Mouse (Mus musculus): ENCODE results near the gene Ssc4d. TPM values are rescaled to one million over a fixed set of nuclear protein-coding genes. Genes with fewer than 3 reads are reported as not detected.

Ssc4d gene
- polyA plus RNA-seq, 1 experiment from 2014 or later = 2.2 TPM

- WGBS = 93% methylated on average over 7 of the region's 7 CpGs
- no peaks in the 10 kb centered on the region for H3K4me1 ChIP-seq
- H3K27me3 ChIP-seq = no peaks in the 10 kb centered on the region
- no peaks in the 10 kb centered on the region for H3K9me3 ChIP-seq
- H3K4me2 ChIP-seq (replicated peaks) = no peak overlapping the region
- H3K27ac ChIP-seq (replicated peaks) = no peak overlapping the region
- no peak for ATAC-seq (ENCODE audit: low FRiP score, low read depth)
- H3K9ac ChIP-seq (replicated peaks) = no peak overlapping the region
- H3K36me3 ChIP-seq = no peaks in the 10 kb centered on the region
- no peak overlapping the region for H3K4me3 ChIP-seq
These were observed 2.5 kb downstream of the Ssc4d start for GRCm38 (mm10) chr5:135971876-135972275.

GRCm38 (mm10) chr5:135970247-135970646, 4.1 kb downstream of the Ssc4d start:
- WGBS = 88% methylated on average over 6 of the region's 6 CpGs
- H3K4me1 ChIP-seq = peaks cover 4% of the 10 kb centered on the region; the same call in 1 of the 2 replicates
- no peak overlapping the region for H3K27ac ChIP-seq (replicated peaks)
- H3K27me3 ChIP-seq = peaks cover 9% of the 10 kb centered on the region
- no peaks in the 10 kb centered on the region for H3K9me3 ChIP-seq
- H3K36me3 ChIP-seq = no peaks in the 10 kb centered on the region
- no peak overlapping the region for H3K4me2 ChIP-seq (replicated peaks)
- ATAC-seq (ENCODE audit: low FRiP score, low read depth) = no peak
- no peak overlapping the region for H3K4me3 ChIP-seq
- H3K9ac ChIP-seq (replicated peaks) = no peak overlapping the region

DNA sequence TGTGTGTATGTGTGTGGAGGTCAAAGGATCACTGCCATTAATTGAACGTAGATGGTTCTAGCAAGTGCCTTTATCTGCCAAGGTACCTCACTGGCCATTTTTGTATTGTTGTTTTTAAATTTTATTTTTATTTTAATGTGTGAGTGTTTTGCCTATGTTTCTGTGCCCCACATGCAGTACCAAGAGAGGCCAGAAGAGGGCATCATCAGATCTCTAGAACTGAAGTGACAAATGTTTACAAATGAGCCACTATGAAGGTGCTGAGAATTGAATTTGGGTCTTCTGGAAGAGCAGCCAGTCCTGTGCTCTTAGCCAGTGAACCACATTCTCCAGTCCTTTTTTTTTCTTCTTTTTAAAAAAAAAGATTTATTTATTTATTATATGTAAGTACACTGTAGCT, 5.5 kb downstream of the Ssc4d start:
- Histone ChIP-seq H3K4me2 (replicated peaks) (no peak overlapping the region), H3K9ac (replicated peaks) (no peak overlapping the region), H3K4me3 (no peak overlapping the region), H3K9me3 (no peaks in the 10 kb centered on the region), H3K36me3 (no peaks in the 10 kb centered on the region), H3K27me3 (peaks cover 16% of the 10 kb centered on the region), H3K4me1 (peaks cover 4% of the 10 kb centered on the region; the same call in 1 of the 2 replicates), H3K27ac (replicated peaks) (no peak overlapping the region)
- ATAC-seq (ENCODE audit: low FRiP score, low read depth) = no peak
- 56% methylated on average over 1 of the region's 1 CpGs for WGBS

- Histone ChIP-seq H3K4me3 (no peak overlapping the region), H3K9me3 (no peaks in the 10 kb centered on the region), H3K27ac (replicated peaks) (no peak overlapping the region), H3K4me1 (peaks cover 10% of the 10 kb centered on the region), H3K27me3 (peaks cover 16% of the 10 kb centered on the region), H3K36me3 (no peaks in the 10 kb centered on the region), H3K4me2 (replicated peaks) (no peak overlapping the region), H3K9ac (replicated peaks) (no peak overlapping the region)
- ATAC-seq (ENCODE audit: low FRiP score, low read depth) = no peak
- 65% methylated on average over 9 of the region's 9 CpGs for WGBS
These were observed 7.5 kb downstream of the Ssc4d start for GRCm38 (mm10) chr5:135966866-135967265.

DNA sequence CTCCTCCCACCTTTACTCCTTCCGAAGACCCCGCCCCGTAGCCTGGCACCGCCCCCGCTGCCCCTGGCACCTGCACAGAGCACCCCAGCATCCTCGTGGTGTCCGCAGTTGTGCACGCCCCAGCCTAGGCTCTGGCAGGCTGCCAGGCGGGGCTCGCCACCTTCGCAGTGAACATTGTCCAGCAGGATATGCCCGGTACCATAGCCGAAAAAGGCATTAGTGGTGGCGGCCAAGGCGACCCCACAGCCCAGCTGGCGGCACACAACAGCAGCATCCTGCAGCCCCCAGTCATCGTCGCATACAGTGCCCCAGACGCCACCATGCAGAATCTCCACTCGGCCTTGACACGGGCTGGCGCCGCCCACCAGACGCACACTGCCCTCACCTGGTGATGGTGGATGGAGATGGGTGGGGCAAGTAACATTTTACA, 8.8 kb downstream of the Ssc4d start:
- ATAC-seq (ENCODE audit: low FRiP score, low read depth) = no peak
- no peak overlapping the region for H3K27ac ChIP-seq (replicated peaks)
- H3K4me1 ChIP-seq = peaks cover 14% of the 10 kb centered on the region
- H3K9me3 ChIP-seq = no peaks in the 10 kb centered on the region
- 0 out of 2 replicates have a peak overlapping the region, but pooled peaks have one; percentile 15 for H3K9ac ChIP-seq (replicated peaks)
- H3K36me3 ChIP-seq = no peaks in the 10 kb centered on the region
- H3K4me3 ChIP-seq = 0 out of 2 replicates have a peak overlapping the region, but pooled peaks have one; percentile 4
- peaks cover 16% of the 10 kb centered on the region for H3K27me3 ChIP-seq
- H3K4me2 ChIP-seq (replicated peaks) = peak overlapping the region; percentile 27
- 13% methylated on average over 24 of the region's 24 CpGs for WGBS

DNA sequence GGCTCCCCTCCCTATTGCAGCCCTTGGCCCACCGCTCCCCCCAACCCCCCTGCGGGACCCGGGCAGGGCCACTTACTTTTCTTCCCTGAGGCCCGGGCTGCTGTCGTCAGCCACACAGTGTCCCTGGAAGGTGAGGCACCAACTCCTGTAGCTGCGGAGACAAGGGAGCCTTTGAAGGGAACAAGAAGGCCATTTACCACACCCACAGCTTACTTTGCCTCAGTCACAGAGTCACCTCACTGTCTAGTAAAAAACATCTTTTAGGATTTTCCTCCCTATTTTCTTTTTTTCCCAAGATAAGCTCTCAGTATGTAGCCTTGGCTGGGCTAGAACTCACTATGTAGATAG, 11.1 kb downstream of the Ssc4d start:
- Histone ChIP-seq H3K4me1 (peaks cover 14% of the 10 kb centered on the region), H3K4me3 (peak overlapping the region; percentile 59), H3K9ac (replicated peaks) (peak overlapping the region; percentile 91), H3K27ac (replicated peaks) (peak overlapping the region; percentile 95), H3K9me3 (no peaks in the 10 kb centered on the region), H3K4me2 (replicated peaks) (peak overlapping the region; percentile 92), H3K27me3 (peaks cover 16% of the 10 kb centered on the region), H3K36me3 (no peaks in the 10 kb centered on the region)
- no peak for ATAC-seq (ENCODE audit: low FRiP score, low read depth)
- 6% methylated on average over 6 of the region's 6 CpGs for WGBS

- peak; percentile 97 for ATAC-seq (ENCODE audit: low FRiP score, low read depth)
- peak overlapping the region; percentile 92 for H3K4me2 ChIP-seq (replicated peaks)
- under 1% methylated on average over 64 of the region's 64 CpGs for WGBS
These were observed 11.6 kb downstream of the Ssc4d start for GRCm38 (mm10) chr5:135962492-135963279.

GRCm38 (mm10) chr5:135962125-135962491, 12.2 kb downstream of the Ssc4d start:
- H3K36me3 ChIP-seq = no peaks in the 10 kb centered on the region
- WGBS = 1% methylated on average over 11 of the region's 11 CpGs
- H3K9ac ChIP-seq (replicated peaks) = peak overlapping the region; percentile 37
- peaks cover 16% of the 10 kb centered on the region for H3K27me3 ChIP-seq
- peak overlapping the region; percentile 59 for H3K4me3 ChIP-seq
- peak overlapping the region; percentile 92 for H3K4me2 ChIP-seq (replicated peaks)
- H3K9me3 ChIP-seq = no peaks in the 10 kb centered on the region
- peak overlapping the region; percentile 95 for H3K27ac ChIP-seq (replicated peaks)
- no peak for ATAC-seq (ENCODE audit: low FRiP score, low read depth)
- H3K4me1 ChIP-seq = peaks cover 16% of the 10 kb centered on the region

More at GRCm38 (mm10) chr5:135962492-135963279, 11.6 kb downstream of the Ssc4d start:
- Histone ChIP-seq H3K27ac (replicated peaks) (peak overlapping the region; percentile 95), H3K36me3 (no peaks in the 10 kb centered on the region), H3K4me1 (peaks cover 14% of the 10 kb centered on the region), H3K9me3 (no peaks in the 10 kb centered on the region), H3K4me3 (peak overlapping the region; percentile 59), H3K9ac (replicated peaks) (peak overlapping the region; percentile 91), H3K27me3 (peaks cover 16% of the 10 kb centered on the region)

- WGBS = 97% methylated on average over 15 of the region's 15 CpGs
- no peak for ATAC-seq (ENCODE audit: low FRiP score, low read depth)
- H3K36me3 ChIP-seq = no peaks in the 10 kb centered on the region
- no peak overlapping the region for H3K9ac ChIP-seq (replicated peaks)
- H3K4me3 ChIP-seq = no peak overlapping the region
- H3K4me1 ChIP-seq = peaks cover 19% of the 10 kb centered on the region
- H3K4me2 ChIP-seq (replicated peaks) = peak overlapping the region; percentile 92; the same call in 1 of the 2 replicates
- no peaks in the 10 kb centered on the region for H3K9me3 ChIP-seq
- H3K27ac ChIP-seq (replicated peaks) = 0 out of 2 replicates have a peak overlapping the region, but pooled peaks have one; percentile 95
- H3K27me3 ChIP-seq = peaks cover 15% of the 10 kb centered on the region
These were observed 13.3 kb downstream of the Ssc4d start for GRCm38 (mm10) chr5:135960909-135961635.

DNA sequence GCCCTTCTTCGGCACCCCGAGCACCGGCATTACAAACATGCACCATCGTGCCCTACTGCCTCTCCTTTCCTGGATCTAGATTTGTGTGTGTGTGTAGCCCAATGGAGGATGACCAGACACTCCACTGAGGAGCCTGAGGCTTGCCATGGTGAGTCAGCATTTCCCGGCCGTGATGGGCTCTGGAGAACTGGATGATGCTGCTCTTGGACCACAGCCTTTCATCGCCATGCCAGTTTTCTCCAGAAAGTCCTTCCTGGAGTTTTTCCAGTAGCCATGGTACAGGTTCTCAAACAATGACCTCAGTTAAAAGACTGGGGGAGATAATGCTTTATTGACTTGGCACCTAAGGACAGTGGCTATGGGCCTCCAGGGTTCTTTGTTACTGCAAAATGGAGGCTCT, 14.4 kb downstream of the Ssc4d start:
- no peak for ATAC-seq (ENCODE audit: low FRiP score, low read depth)
- Histone ChIP-seq H3K4me3 (no peak overlapping the region), H3K27ac (replicated peaks) (no peak overlapping the region), H3K9me3 (no peaks in the 10 kb centered on the region), H3K9ac (replicated peaks) (no peak overlapping the region), H3K4me2 (replicated peaks) (no peak overlapping the region), H3K27me3 (0 out of 2 replicates have a peak, but pooled peaks cover 6% of the 10 kb centered on the region), H3K4me1 (peaks cover 15% of the 10 kb centered on the region), H3K36me3 (no peaks in the 10 kb centered on the region)
- 95% methylated on average over 7 of the region's 7 CpGs for WGBS

DNA sequence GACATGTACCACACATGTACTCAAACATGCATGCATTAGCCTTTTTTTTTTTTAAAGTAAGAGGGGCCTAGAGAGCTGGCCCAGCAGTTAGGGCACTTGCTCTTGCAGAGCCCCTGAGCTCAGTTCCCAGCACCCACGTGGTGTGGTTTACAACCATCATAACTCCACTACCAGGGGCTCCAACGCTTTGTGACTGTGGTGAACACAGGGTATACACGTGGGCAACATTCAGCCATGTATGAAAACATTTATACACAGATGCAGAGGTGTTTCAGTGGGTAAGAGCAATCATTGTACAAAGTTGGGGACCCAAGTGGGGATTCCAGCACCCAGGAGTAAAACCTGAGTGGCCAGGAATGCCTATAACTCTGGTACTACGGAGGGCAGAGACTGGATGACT, 16.0 kb downstream of the Ssc4d start:
- WGBS = 94% methylated on average over 4 of the region's 4 CpGs
- Histone ChIP-seq H3K9ac (replicated peaks) (no peak overlapping the region), H3K4me2 (replicated peaks) (no peak overlapping the region; the same call in 1 of the 2 replicates), H3K9me3 (no peaks in the 10 kb centered on the region), H3K27ac (replicated peaks) (no peak overlapping the region), H3K4me3 (no peak overlapping the region), H3K36me3 (no peaks in the 10 kb centered on the region), H3K27me3 (no peaks in the 10 kb centered on the region), H3K4me1 (peaks cover 15% of the 10 kb centered on the region)
- no peak for ATAC-seq (ENCODE audit: low FRiP score, low read depth)
